Mouse (Mus musculus) testis, adult 2 months (tissue): Measurements from ENCODE around the gene Mapk11.

Source experiments
- CTCF ChIP-seq: fragments of 200-500 bp; IDR thresholded peaks from 2 replicates; pipeline ENCODE4 v1.5.1; 2012; ENCODE audit warnings: low read depth, mild to moderate bottlenecking, inconsistent platforms, low read length, moderate library complexity; ENCODE audit not compliant: control insufficient read depth, insufficient read depth, insufficient replicate concordance
- POLR2A ChIP-seq: fragments of 200-500 bp; IDR thresholded peaks from 2 replicates; pipeline ENCODE4 v1.6.1; 2012; ENCODE audit warnings: low read depth, mild to moderate bottlenecking, inconsistent platforms, low read length, moderate library complexity; ENCODE audit not compliant: control insufficient read depth

GRCm38 (mm10) chr15:89161397-89161796 lies 12.0 kb upstream of the Mapk11 start:
- TF ChIP-seq POLR2A, result no peak
- no peak for TF ChIP-seq CTCF
